Mouse (Mus musculus): ENCODE data around the gene Gucy1a1. TPM values are rescaled to one million over a fixed set of nuclear protein-coding genes. Genes with fewer than 3 reads are reported as not detected.

Gene Gucy1a1
- polyA plus RNA-seq (2015; fragmentation: Nextera tagmentation; extraction: Ambion mirVana): 34.8 and 44.8 TPM in 2 replicates

GRCm38 (mm10) chr3:82145126-82145901 is at the start of gene Gucy1a1:
Gucy1a1 (minus strand) TSS chr3:82145789.

GRCm38 (mm10) chr3:82074201-82074851 is 71.3 kb downstream of the Gucy1a1 start, which contains the start of gene Gucy1b1:
Gucy1b1 (minus strand) TSS chr3:82074689.

Small RNA genes within 50 kb of the gene (microRNA-seq; reads per million reads assigned to microRNA genes)
- 1.8 reads per million for gene Mir7010 (ENCODE audit: borderline replicate concordance, insufficient number of aligned reads)

Other genes with a start within 250 kb of the Gucy1a1 start
- gene Ctso, start 213.2 kb downstream of the Gucy1a1 start, polyA plus RNA-seq (2015; fragmentation: Nextera tagmentation; extraction: Ambion mirVana): 61.2 and 94.6 TPM in 2 replicates
- gene Tdo2, start 169.6 kb downstream of the Gucy1a1 start, polyA plus RNA-seq (2015; fragmentation: Nextera tagmentation; extraction: Ambion mirVana): 0.66 and 1.9 TPM in 2 replicates
- gene Asic5, start 163.5 kb downstream of the Gucy1a1 start, polyA plus RNA-seq (2015; fragmentation: Nextera tagmentation; extraction: Ambion mirVana): 0.46 TPM in 1 of 2 replicates, not detected in the other
- 20.4 and 28.1 TPM in 2 replicates for gene Gucy1b1, start 71.1 kb downstream of the Gucy1a1 start, polyA plus RNA-seq (2015; fragmentation: Nextera tagmentation; extraction: Ambion mirVana)
- gene Map9, start 212.3 kb upstream of the Gucy1a1 start, polyA plus RNA-seq (2015; fragmentation: Nextera tagmentation; extraction: Ambion mirVana): 9.1 and 16.5 TPM in 2 replicates

All from adrenal gland, postnatal 0 days (tissue).